Mouse (Mus musculus) olfactory bulb, adult 2 months (tissue): ENCODE measurements around the gene Stam. TPM values are rescaled to one million over a fixed set of nuclear protein-coding genes. Genes with fewer than 3 reads are reported as not detected.

Experiments used
- H3K27ac ChIP-seq: fragments of 200-500 bp; 2 replicates; pipeline ENCODE4 v1.5.1; 2012; ENCODE audit warnings: low read depth, low read length; ENCODE audit not compliant: insufficient read depth
- H3K4me1 ChIP-seq: fragments of 200-500 bp; 2 replicates; pipeline ENCODE4 v1.6.1; 2012; ENCODE audit warnings: low read length; ENCODE audit not compliant: control insufficient read depth, insufficient read depth
- H3K4me3 ChIP-seq: fragments of 200-500 bp; 2 replicates; pipeline ENCODE4 v1.5.1; 2012; ENCODE audit warnings: mild to moderate bottlenecking, low read depth, low read length, moderate library complexity; ENCODE audit not compliant: insufficient read depth
- CTCF ChIP-seq: fragments of 200-500 bp; IDR thresholded peaks from 2 replicates; pipeline ENCODE4 v1.5.1; 2012; ENCODE audit warnings: low read depth, mild to moderate bottlenecking, low read length, moderate library complexity; ENCODE audit not compliant: insufficient read depth
- POLR2A ChIP-seq: fragments of 200-500 bp; IDR thresholded peaks from 2 replicates; pipeline ENCODE4 v1.6.1; 2012; ENCODE audit warnings: mild to moderate bottlenecking, low read depth, low read length, moderate library complexity; ENCODE audit not compliant: insufficient read depth
- WGBS: fragments of 180-500 bp; shearing (Covaris S2); methylation state at CpG from one replicate; pipeline ENCODE4 v1.1.7; 2018; 5-methylcytosine and 5-hydroxymethylcytosine counted together
- polyA plus RNA-seq: library from polyadenylated mRNA; stranded (reverse); fragments of >200 nt; gene quantifications from 2 replicates; pipeline ENCODE4 v1.2.4, GENCODE M21; 2012; ENCODE audit warnings: low replicate concordance; ENCODE audit not compliant: missing spikeins, insufficient read depth, insufficient read length

The Stam gene
- polyA plus RNA-seq, 1 experiment: not detected

DNA sequence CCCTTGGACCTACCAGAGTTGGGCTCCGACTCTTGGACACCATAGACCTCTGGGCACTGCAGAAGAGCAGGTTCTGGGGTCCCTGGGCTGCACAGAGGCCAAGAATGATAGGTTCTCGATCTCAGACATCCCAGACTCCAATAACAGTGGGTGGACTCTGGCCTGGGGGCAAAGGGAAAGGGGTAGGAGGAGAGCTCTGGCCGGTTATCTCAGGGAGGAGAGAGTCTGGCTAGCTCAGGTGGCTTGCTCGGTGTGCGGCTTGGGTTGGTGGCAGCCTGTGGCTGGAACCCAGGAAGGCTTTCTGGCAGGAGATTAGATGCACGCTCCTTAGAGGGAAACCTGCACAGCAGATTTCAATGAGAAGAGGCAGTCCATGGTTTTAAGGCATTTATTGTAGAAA, 65.7 kb downstream of the Stam start:
- H3K4me3 ChIP-seq: no peak overlapping the region
- no peaks in the 10 kb centered on the region for H3K4me1 ChIP-seq
- no peak for TF ChIP-seq CTCF
- TF ChIP-seq POLR2A: no peak
- WGBS: 87% methylated on average over 6 of the region's 6 CpGs
- no peak overlapping the region for H3K27ac ChIP-seq

DNA sequence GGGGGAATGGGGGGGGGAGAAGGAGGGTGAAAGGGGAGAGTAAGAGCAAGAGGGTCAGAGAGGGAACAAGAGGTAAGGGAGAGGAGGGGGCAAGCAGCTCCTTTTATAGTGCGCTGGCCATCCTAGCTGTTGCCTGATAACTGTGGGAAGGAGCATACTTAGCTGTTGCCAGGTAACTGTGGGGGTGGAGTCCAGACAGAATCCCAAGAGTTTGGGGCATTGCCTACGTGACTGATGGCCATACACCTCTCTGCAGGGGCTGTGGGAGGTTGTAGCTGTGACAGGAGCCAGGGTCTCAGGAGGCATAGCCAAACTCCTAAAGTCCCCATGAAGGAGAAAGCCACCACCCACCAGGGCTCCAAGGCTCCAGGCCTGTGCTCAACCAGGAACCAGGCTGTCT, 66.1 kb downstream of the Stam start:
- 69% methylated on average over 2 of the region's 2 CpGs for WGBS

DNA sequence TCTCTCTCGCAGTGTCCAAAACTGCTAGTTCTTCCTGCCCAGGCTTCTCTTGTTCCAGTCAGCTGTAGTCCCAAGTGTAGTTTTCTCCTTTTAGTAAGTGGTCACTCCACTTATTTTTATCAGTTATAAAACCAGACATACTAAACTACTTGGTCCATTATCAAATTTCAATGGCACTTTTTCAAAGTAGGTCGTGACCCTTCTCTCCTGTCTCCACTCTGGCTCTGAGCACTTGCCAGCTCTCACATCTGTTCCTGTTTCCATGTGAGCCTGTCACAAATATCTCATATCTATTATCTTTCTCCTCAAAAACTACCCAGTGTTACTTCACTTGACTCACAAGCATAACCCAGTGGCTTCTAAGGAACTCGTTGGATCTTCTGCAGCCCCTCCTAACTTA, 71.4 kb downstream of the Stam start:
- Histone ChIP-seq H3K4me1 (no peaks in the 10 kb centered on the region), H3K27ac (no peak overlapping the region), H3K4me3 (no peak overlapping the region)
- TF ChIP-seq POLR2A (no peak), CTCF (no peak)
- WGBS: 59% methylated on average over 3 of the region's 3 CpGs

More for the DNA sequence above, 66.1 kb downstream of the Stam start:
- Histone ChIP-seq H3K27ac (no peak overlapping the region), H3K4me1 (no peaks in the 10 kb centered on the region), H3K4me3 (no peak overlapping the region)
- no peak for TF ChIP-seq CTCF
- no peak for TF ChIP-seq POLR2A

DNA sequence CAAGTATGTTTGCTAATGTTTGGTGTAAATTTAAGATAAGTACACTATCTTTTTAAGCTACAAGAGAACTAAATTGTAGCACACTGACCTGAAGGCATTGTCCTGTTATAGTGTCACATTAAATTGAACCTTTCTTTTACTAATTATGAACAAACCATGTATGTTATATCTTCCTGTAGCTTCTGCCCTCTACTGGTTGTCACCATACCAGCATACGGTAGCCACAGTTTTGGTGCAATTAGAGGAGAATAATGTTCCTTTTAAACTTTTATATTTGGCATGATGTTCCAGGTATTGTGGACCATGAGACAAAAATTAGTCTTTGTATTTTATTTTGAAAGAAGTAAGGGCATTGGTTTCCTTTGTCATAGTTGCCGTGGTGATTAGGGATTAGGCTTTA, 73.0 kb downstream of the Stam start:
- Histone ChIP-seq H3K4me1 (no peaks in the 10 kb centered on the region), H3K27ac (no peak overlapping the region), H3K4me3 (no peak overlapping the region)
- TF ChIP-seq POLR2A (no peak), CTCF (no peak)
- WGBS: 79% methylated on average over 2 of the region's 2 CpGs

DNA sequence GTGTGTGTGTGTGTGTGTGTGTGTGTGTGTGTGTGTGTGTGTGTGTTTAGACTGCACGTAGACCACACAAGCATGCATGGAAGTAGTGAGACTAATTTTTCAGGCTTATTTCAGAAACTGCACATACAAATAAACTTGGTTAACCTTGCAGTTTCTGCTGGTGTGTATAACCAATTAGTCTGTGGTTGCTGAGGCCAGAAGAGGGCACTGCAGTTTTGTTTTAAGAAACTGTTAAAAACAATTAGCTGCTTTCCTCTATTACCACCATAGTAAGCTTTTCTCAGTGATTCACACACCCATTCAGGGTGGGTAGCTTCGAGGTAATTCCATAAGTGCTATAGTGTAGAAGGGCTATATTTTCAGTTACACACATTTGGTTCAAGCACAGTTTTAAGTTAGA, 76.9 kb downstream of the Stam start:
- no peak for TF ChIP-seq CTCF
- TF ChIP-seq POLR2A: no peak
- no peaks in the 10 kb centered on the region for H3K4me1 ChIP-seq
- 85% methylated on average over 2 of the region's 2 CpGs for WGBS
- no peak overlapping the region for H3K27ac ChIP-seq
- H3K4me3 ChIP-seq: no peak overlapping the region

DNA sequence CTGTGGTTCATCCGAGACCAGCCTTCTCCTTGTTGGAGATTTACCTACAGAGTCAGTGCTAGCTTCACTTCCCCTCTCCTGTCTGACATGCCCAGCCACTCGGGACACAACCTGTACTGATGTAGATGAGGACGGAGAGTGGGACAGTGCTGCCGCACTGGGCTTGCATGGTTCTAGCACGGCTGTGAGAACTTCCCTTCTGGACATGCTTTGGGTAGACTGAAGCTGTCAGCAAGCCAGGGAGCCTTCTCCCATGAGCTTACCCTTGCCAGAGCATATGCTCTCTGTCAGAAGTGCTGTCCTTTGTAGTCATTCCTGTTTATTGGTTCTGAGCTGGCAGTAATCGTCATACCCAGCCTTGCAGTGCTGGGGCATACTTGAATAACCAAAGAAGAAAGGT, 78.0 kb downstream of the Stam start:
- Histone ChIP-seq H3K4me3 (no peak overlapping the region), H3K4me1 (no peaks in the 10 kb centered on the region), H3K27ac (no peak overlapping the region)
- WGBS: 93% methylated on average over 6 of the region's 6 CpGs
- TF ChIP-seq POLR2A: no peak
- TF ChIP-seq CTCF: no peak

DNA sequence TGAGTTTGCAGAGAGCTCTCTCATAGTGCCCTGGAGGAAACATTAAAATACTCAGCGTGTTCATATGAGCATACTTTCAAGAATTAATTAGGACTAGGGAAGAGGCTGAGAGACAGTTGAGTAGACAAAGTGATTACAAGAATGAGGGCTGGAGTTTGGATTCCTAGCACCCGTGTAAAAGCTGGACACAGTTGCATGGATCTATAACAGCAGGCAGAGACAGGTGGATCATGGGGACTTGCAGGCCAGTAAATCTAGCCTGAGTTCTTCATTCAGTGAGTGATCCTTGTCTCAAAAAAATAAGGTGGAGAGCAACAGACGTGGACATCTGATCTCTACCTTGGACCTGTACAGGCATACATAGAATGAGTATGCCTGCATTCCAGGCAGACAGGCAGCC, 85.1 kb downstream of the Stam start:
- Histone ChIP-seq H3K4me3 (no peak overlapping the region), H3K4me1 (no peaks in the 10 kb centered on the region), H3K27ac (no peak overlapping the region)
- TF ChIP-seq POLR2A (no peak), CTCF (no peak)
- WGBS: 91% methylated on average over 3 of the region's 3 CpGs

DNA sequence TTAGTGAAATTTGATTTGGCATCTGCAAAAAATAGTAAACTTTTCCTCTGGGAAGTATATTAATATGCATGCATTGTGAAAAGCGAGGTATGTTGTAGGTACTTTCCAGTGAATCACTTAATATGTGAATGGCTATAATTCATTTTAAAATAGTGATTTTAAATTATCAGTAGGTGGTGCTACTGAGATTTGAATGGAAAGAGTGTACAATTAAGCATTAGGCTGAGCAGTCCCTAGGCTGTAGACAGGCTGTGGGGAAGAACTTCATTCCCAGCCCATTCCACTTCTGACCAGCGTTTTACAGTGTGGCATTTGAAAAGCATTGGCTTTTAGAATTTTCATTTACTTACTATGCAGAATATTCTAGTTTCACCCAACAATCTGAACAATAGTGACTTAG, 85.9 kb downstream of the Stam start:
- 61% methylated on average over 2 of the region's 2 CpGs for WGBS
- Histone ChIP-seq H3K27ac (no peak overlapping the region), H3K4me3 (no peak overlapping the region), H3K4me1 (no peaks in the 10 kb centered on the region)
- TF ChIP-seq POLR2A (no peak), CTCF (no peak)

DNA sequence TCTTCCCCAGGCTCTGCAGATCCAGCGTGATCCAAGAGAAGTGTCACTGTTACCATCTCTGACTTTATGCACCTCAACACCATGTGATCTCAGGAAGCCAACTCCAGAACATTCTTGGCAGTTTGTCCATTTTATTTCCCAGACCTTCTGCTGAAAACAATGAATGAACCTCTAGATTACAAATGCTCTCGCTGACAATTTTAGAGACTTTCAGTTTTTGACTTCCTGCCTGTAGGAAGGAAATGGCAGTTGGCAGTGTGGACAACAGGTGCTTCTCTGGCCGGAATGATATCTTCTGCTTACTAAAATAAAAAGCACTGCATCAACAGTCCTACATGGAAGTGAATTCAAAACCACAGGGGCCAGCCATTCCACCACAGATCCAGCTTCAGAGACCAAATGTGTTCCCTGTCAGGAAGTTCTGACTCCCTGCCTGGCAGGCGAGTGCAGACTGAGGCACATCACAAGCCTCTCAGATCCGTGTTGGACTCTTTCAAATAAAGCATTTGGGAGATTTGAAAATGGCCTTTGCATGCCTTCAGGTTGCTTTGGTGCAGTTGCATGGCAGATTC, 90.6 kb downstream of the Stam start:
- H3K27ac ChIP-seq: no peak overlapping the region
- TF ChIP-seq CTCF: no peak
- TF ChIP-seq POLR2A: no peak
- H3K4me3 ChIP-seq: no peak overlapping the region
- no peaks in the 10 kb centered on the region for H3K4me1 ChIP-seq
- 78% methylated on average over 5 of the region's 5 CpGs for WGBS

DNA sequence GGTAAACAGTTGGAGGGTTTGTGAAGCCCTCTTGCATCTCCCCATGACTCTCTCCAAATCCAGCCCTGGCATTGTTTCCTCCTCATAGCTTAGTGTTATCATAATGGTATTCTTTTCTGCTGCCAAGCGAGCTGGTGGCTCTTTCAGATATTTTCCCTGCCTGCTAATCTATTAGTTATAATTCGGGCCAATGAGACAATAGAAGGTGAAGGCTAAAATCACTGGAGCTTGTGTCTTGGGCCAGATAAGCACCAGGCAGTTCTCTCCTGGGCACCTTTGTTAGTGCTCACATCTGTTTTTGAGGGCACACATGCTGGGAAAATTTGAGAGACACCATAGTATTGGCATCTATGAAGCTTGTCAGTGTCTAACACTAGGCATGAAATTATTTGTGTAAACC, 91.2 kb downstream of the Stam start:
- 51% methylated on average over 2 of the region's 2 CpGs for WGBS
- H3K27ac ChIP-seq: no peak overlapping the region
- H3K4me1 ChIP-seq: no peaks in the 10 kb centered on the region
- TF ChIP-seq POLR2A (no peak), CTCF (no peak)
- no peak overlapping the region for H3K4me3 ChIP-seq
